Mouse (Mus musculus) C2C12 (cell line): ENCODE data around the gene Cacna2d4. TPM values are rescaled to one million over a fixed set of nuclear protein-coding genes. Genes with fewer than 3 reads are reported as not detected.

Experiments
- H3K27me3 ChIP-seq: one replicate; pipeline ENCODE4 v1.6.1; 2011; ENCODE audit not compliant: control insufficient read depth, insufficient read depth, insufficient read length
- H3K36me3 ChIP-seq: one replicate; pipeline ENCODE4 v1.6.1; 2011; ENCODE audit not compliant: control insufficient read depth, insufficient read depth
- H3K4me3 ChIP-seq: one replicate; pipeline ENCODE4 v1.5.1; 2011; ENCODE audit warnings: mild to moderate bottlenecking, control low read depth; ENCODE audit not compliant: poor library complexity, insufficient read depth, severe bottlenecking
- H3K79me2 ChIP-seq: one replicate; pipeline ENCODE4 v1.6.1; 2011; ENCODE audit not compliant: control insufficient read depth, insufficient read depth
- H3K79me3 ChIP-seq: one replicate; pipeline ENCODE4 v1.6.1; 2011; ENCODE audit warnings: low read depth, control low read depth
- H3ac ChIP-seq: one replicate; pipeline ENCODE3; 2011; ENCODE audit warnings: low read depth; ENCODE audit not compliant: control insufficient read depth, insufficient read length
- CEBPB ChIP-seq: IDR thresholded peaks from one replicate; pipeline ENCODE4 v1.6.1; 2011; ENCODE audit warnings: low read depth, mild to moderate bottlenecking, control low read depth, moderate library complexity
- CTCF ChIP-seq: IDR thresholded peaks from one replicate; pipeline ENCODE4 v1.5.1; 2011; ENCODE audit not compliant: control insufficient read depth, insufficient read depth, insufficient read length
- FOSL1 ChIP-seq: IDR thresholded peaks from one replicate; pipeline ENCODE4 v1.8.0; 2011; ENCODE audit warnings: mild to moderate bottlenecking, low read length; ENCODE audit not compliant: poor library complexity, insufficient read depth, severe bottlenecking
- MAX ChIP-seq: IDR thresholded peaks from one replicate; pipeline ENCODE4 v1.6.1; 2011; ENCODE audit warnings: mild to moderate bottlenecking, control low read depth
- MYOD1 ChIP-seq: IDR thresholded peaks from one replicate; pipeline ENCODE4 v1.6.1; 2011; ENCODE audit warnings: low read depth; ENCODE audit not compliant: control insufficient read depth, insufficient read length
- MYOG ChIP-seq: IDR thresholded peaks from one replicate; pipeline ENCODE4 v1.6.1; 2011; ENCODE audit not compliant: control insufficient read depth, insufficient read length; ENCODE audit errors: extremely low read depth
- USF1 ChIP-seq: IDR thresholded peaks from one replicate; pipeline ENCODE4 v1.6.1; 2011; ENCODE audit warnings: low read depth, mild to moderate bottlenecking, control low read depth, moderate library complexity
- polyA plus RNA-seq: library from polyadenylated mRNA; unstranded; fragments of >200 nt; fragmentation: generic; extraction: Trizol; gene quantifications from one replicate; pipeline ENCODE4 v1.2.1, GENCODE M21; 2012; ENCODE audit warnings: missing spikeins

The Cacna2d4 gene
- polyA plus RNA-seq, 1 experiment: not detected

- no peaks in the 10 kb centered on the region for H3K36me3 ChIP-seq
- H3K27me3 ChIP-seq: peaks cover 13% of the 10 kb centered on the region
- no peaks in the 10 kb centered on the region for H3K79me2 ChIP-seq
- H3ac ChIP-seq: no peak overlapping the region
- H3K79me3 ChIP-seq: no peaks in the 10 kb centered on the region
- TF ChIP-seq MYOG: no peak
- H3K4me3 ChIP-seq: no peak overlapping the region
Measured at GRCm38 (mm10) chr6:119337287-119337686, 101.0 kb downstream of the Cacna2d4 start.

GRCm38 (mm10) chr6:119338121-119338912 is 102.0 kb downstream of the Cacna2d4 start:
- H3K79me3 ChIP-seq: no peaks in the 10 kb centered on the region
- H3K36me3 ChIP-seq: no peaks in the 10 kb centered on the region
- no peak overlapping the region for H3ac ChIP-seq
- H3K79me2 ChIP-seq: no peaks in the 10 kb centered on the region
- H3K4me3 ChIP-seq: no peak overlapping the region
- TF ChIP-seq CEBPB: no peak
- no peak for TF ChIP-seq USF1
- TF ChIP-seq FOSL1: no peak
- TF ChIP-seq MAX: no peak
- no peak for TF ChIP-seq MYOG
- no peak for TF ChIP-seq CTCF
- TF ChIP-seq MYOD1: no peak
- H3K27me3 ChIP-seq: peaks cover 13% of the 10 kb centered on the region

GRCm38 (mm10) chr6:119341409-119341808 is 105.1 kb downstream of the Cacna2d4 start:
- H3K4me3 ChIP-seq: no peak overlapping the region
- H3K79me2 ChIP-seq: no peaks in the 10 kb centered on the region

GRCm38 (mm10) chr6:119346257-119346656 is 109.9 kb downstream of the Cacna2d4 start:
- Histone ChIP-seq H3K79me3 (no peaks in the 10 kb centered on the region), H3K27me3 (peaks cover 8% of the 10 kb centered on the region), H3K4me3 (no peak overlapping the region), H3K79me2 (no peaks in the 10 kb centered on the region), H3K36me3 (no peaks in the 10 kb centered on the region), H3ac (no peak overlapping the region)
- no peak for TF ChIP-seq USF1
- TF ChIP-seq CTCF: no peak
- no peak for TF ChIP-seq FOSL1
- no peak for TF ChIP-seq CEBPB
- TF ChIP-seq MYOD1: no peak
- no peak for TF ChIP-seq MYOG
- no peak for TF ChIP-seq MAX

More at GRCm38 (mm10) chr6:119341409-119341808, 105.1 kb downstream of the Cacna2d4 start:
- Histone ChIP-seq H3K36me3 (no peaks in the 10 kb centered on the region), H3K79me3 (no peaks in the 10 kb centered on the region), H3ac (no peak overlapping the region), H3K27me3 (peaks cover 5% of the 10 kb centered on the region)
- TF ChIP-seq MAX (no peak), MYOG (no peak), CEBPB (no peak), FOSL1 (no peak), CTCF (no peak), MYOD1 (no peak), USF1 (no peak)

GRCm38 (mm10) chr6:119347813-119348212 is 111.5 kb downstream of the Cacna2d4 start:
- no peak for TF ChIP-seq CTCF
- no peak for TF ChIP-seq FOSL1
- no peak for TF ChIP-seq CEBPB
- no peak for TF ChIP-seq USF1
- no peak for TF ChIP-seq MYOG
- Histone ChIP-seq H3K79me3 (no peaks in the 10 kb centered on the region), H3K36me3 (no peaks in the 10 kb centered on the region), H3K27me3 (peaks cover 8% of the 10 kb centered on the region), H3ac (no peak overlapping the region), H3K4me3 (no peak overlapping the region), H3K79me2 (no peaks in the 10 kb centered on the region)

- Histone ChIP-seq H3K36me3 (no peaks in the 10 kb centered on the region), H3ac (no peak overlapping the region), H3K4me3 (no peak overlapping the region), H3K79me3 (no peaks in the 10 kb centered on the region), H3K27me3 (peaks cover 8% of the 10 kb centered on the region), H3K79me2 (no peaks in the 10 kb centered on the region)
- TF ChIP-seq CTCF (no peak), CEBPB (no peak), USF1 (no peak), MYOD1 (no peak)
Measured at GRCm38 (mm10) chr6:119348234-119348633, 111.9 kb downstream of the Cacna2d4 start.
